Mouse (Mus musculus) intestine, embryonic 16.5 days (tissue): ENCODE measurements around the gene Adora1. TPM values are rescaled to one million over a fixed set of nuclear protein-coding genes. Genes with fewer than 3 reads are reported as not detected.

Experiments used
- ATAC-seq: fragments of 200-750 bp; cut with Nextera tagmentation; 2 replicates; pipeline ENCODE4 v1.8.0; 2017; ENCODE audit warnings: moderate TSS enrichment, moderate library complexity
- H3K27ac ChIP-seq: fragments of 300-500 bp; sonication (generic); 2 replicates; pipeline ENCODE4 v1.5.1; 2014; ENCODE audit warnings: mild to moderate bottlenecking, low read length
- H3K27me3 ChIP-seq: fragments of 300-500 bp; sonication (generic); replicated peaks from 2 replicates; pipeline ENCODE4 v1.6.1; 2014; ENCODE audit warnings: low read length, control low read depth, mixed read lengths; ENCODE audit not compliant: control insufficient read depth, insufficient read depth
- H3K36me3 ChIP-seq: fragments of 300-500 bp; sonication (generic); 2 replicates; pipeline ENCODE4 v1.6.1; 2014; ENCODE audit warnings: low read length, control low read depth; ENCODE audit not compliant: control insufficient read depth, insufficient read depth
- H3K4me1 ChIP-seq: fragments of 300-500 bp; sonication (generic); 2 replicates; pipeline ENCODE4 v1.6.1; 2014; ENCODE audit warnings: low read length, control low read depth, mixed read lengths; ENCODE audit not compliant: control insufficient read depth, insufficient read depth
- H3K4me2 ChIP-seq: fragments of 300-500 bp; sonication (generic); 2 replicates; pipeline ENCODE4 v1.6.1; 2014; ENCODE audit warnings: low read depth, low read length, control low read depth
- H3K4me3 ChIP-seq: fragments of 300-500 bp; sonication (generic); 2 replicates; pipeline ENCODE4 v1.5.1; 2014; ENCODE audit warnings: mild to moderate bottlenecking, low read length
- H3K9ac ChIP-seq: fragments of 300-500 bp; sonication (generic); 2 replicates; pipeline ENCODE4 v1.6.1; 2014; ENCODE audit warnings: low read depth, low read length
- H3K9me3 ChIP-seq: fragments of 300-500 bp; sonication (generic); 2 replicates; pipeline ENCODE4 v1.6.1; 2016; ENCODE audit warnings: low read length, control low read depth; ENCODE audit not compliant: control insufficient read depth
- WGBS: fragments of 180-500 bp; shearing (Covaris S2); extraction: QIAGEN DNeasy Blood & Tissue Kit; methylation state at CpG from one replicate; pipeline ENCODE4 v1.1.7; 2014; 5-methylcytosine and 5-hydroxymethylcytosine counted together
- polyA plus RNA-seq: library from polyadenylated mRNA; unstranded; fragments of >200 nt; fragmentation: Nextera tagmentation; extraction: Ambion mirVana; gene quantifications from 2 replicates; pipeline ENCODE4 v1.2.1, GENCODE M21; 2015

The Adora1 gene
- polyA plus RNA-seq, 1 experiment from 2014 or later = 6.8 TPM

GRCm38 (mm10) chr1:134231681-134232080, 3.5 kb downstream of the Adora1 start:
- no peak overlapping the region for H3K4me2 ChIP-seq
- no peak for ATAC-seq
- no peak overlapping the region for H3K27ac ChIP-seq
- H3K9me3 ChIP-seq = no peaks in the 10 kb centered on the region
- H3K27me3 ChIP-seq = peaks cover 28% of the 10 kb centered on the region
- H3K4me1 ChIP-seq = peaks cover 15% of the 10 kb centered on the region
- H3K36me3 ChIP-seq = no peaks in the 10 kb centered on the region
- no peak overlapping the region for H3K4me3 ChIP-seq
- H3K9ac ChIP-seq = no peak overlapping the region
- WGBS = 73% methylated on average over 3 of the region's 3 CpGs

- Histone ChIP-seq H3K9me3 (no peaks in the 10 kb centered on the region), H3K9ac (no peak overlapping the region), H3K27me3 (peaks cover 24% of the 10 kb centered on the region), H3K4me1 (peaks cover 19% of the 10 kb centered on the region), H3K27ac (no peak overlapping the region), H3K4me2 (no peak overlapping the region), H3K4me3 (no peak overlapping the region), H3K36me3 (no peaks in the 10 kb centered on the region)
- ATAC-seq = no peak
- 86% methylated on average over 3 of the region's 3 CpGs for WGBS
Measured at GRCm38 (mm10) chr1:134231270-134231669, 4.0 kb downstream of the Adora1 start.

- no peak overlapping the region for H3K4me3 ChIP-seq
- H3K27ac ChIP-seq = no peak overlapping the region
- peaks cover 19% of the 10 kb centered on the region for H3K4me1 ChIP-seq
- H3K36me3 ChIP-seq = no peaks in the 10 kb centered on the region
- WGBS = 83% methylated on average over 10 of the region's 10 CpGs
- H3K9ac ChIP-seq = no peak overlapping the region
- no peak for ATAC-seq
- no peak overlapping the region for H3K4me2 ChIP-seq
- no peaks in the 10 kb centered on the region for H3K9me3 ChIP-seq
- peaks cover 24% of the 10 kb centered on the region for H3K27me3 ChIP-seq
Measured at GRCm38 (mm10) chr1:134230638-134231228, 4.5 kb downstream of the Adora1 start.

GRCm38 (mm10) chr1:134229806-134230575, 5.2 kb downstream of the Adora1 start:
- H3K9me3 ChIP-seq = no peaks in the 10 kb centered on the region
- no peak overlapping the region for H3K4me3 ChIP-seq
- peaks cover 17% of the 10 kb centered on the region for H3K27me3 ChIP-seq
- no peak overlapping the region for H3K9ac ChIP-seq
- no peak overlapping the region for H3K27ac ChIP-seq
- no peaks in the 10 kb centered on the region for H3K36me3 ChIP-seq
- no peak overlapping the region for H3K4me2 ChIP-seq
- H3K4me1 ChIP-seq = peaks cover 15% of the 10 kb centered on the region
- ATAC-seq = no peak
- 65% methylated on average over 5 of the region's 5 CpGs for WGBS

GRCm38 (mm10) chr1:134226739-134227138, 8.5 kb downstream of the Adora1 start:
- no peak overlapping the region for H3K4me3 ChIP-seq
- H3K9ac ChIP-seq = no peak overlapping the region
- no peak overlapping the region for H3K27ac ChIP-seq
- H3K36me3 ChIP-seq = no peaks in the 10 kb centered on the region
- no peaks in the 10 kb centered on the region for H3K27me3 ChIP-seq
- no peak overlapping the region for H3K4me2 ChIP-seq
- H3K9me3 ChIP-seq = no peaks in the 10 kb centered on the region
- 60% methylated on average over 8 of the region's 8 CpGs for WGBS
- peak; percentile 82 for ATAC-seq
- peaks cover 11% of the 10 kb centered on the region for H3K4me1 ChIP-seq

GRCm38 (mm10) chr1:134225375-134225774, 9.9 kb downstream of the Adora1 start:
- Histone ChIP-seq H3K4me3 (no peak overlapping the region), H3K27me3 (no peaks in the 10 kb centered on the region), H3K9ac (no peak overlapping the region), H3K4me1 (peaks cover 11% of the 10 kb centered on the region), H3K36me3 (no peaks in the 10 kb centered on the region), H3K9me3 (no peaks in the 10 kb centered on the region), H3K27ac (no peak overlapping the region), H3K4me2 (no peak overlapping the region)
- ATAC-seq = no peak
- 93% methylated on average over 5 of the region's 5 CpGs for WGBS

GRCm38 (mm10) chr1:134224649-134225227, 10.5 kb downstream of the Adora1 start:
- peaks cover 11% of the 10 kb centered on the region for H3K4me1 ChIP-seq
- no peak overlapping the region for H3K9ac ChIP-seq
- H3K9me3 ChIP-seq = no peaks in the 10 kb centered on the region
- no peak overlapping the region for H3K4me3 ChIP-seq
- no peak overlapping the region for H3K4me2 ChIP-seq
- no peak for ATAC-seq
- 84% methylated on average over 12 of the region's 12 CpGs for WGBS
- H3K36me3 ChIP-seq = no peaks in the 10 kb centered on the region
- H3K27me3 ChIP-seq = no peaks in the 10 kb centered on the region
- no peak overlapping the region for H3K27ac ChIP-seq

GRCm38 (mm10) chr1:134222122-134223055, 12.8 kb downstream of the Adora1 start:
- H3K4me3 ChIP-seq = no peak overlapping the region
- no peaks in the 10 kb centered on the region for H3K27me3 ChIP-seq
- no peak overlapping the region for H3K27ac ChIP-seq
- ATAC-seq = peak; percentile 24; the same call in 1 of the 2 replicates
- H3K4me2 ChIP-seq = no peak overlapping the region
- no peaks in the 10 kb centered on the region for H3K36me3 ChIP-seq
- peaks cover 11% of the 10 kb centered on the region for H3K4me1 ChIP-seq
- H3K9me3 ChIP-seq = no peaks in the 10 kb centered on the region
- 50% methylated on average over 8 of the region's 8 CpGs for WGBS
- H3K9ac ChIP-seq = no peak overlapping the region

- Histone ChIP-seq H3K27ac (no peak overlapping the region), H3K4me1 (peaks cover 9% of the 10 kb centered on the region), H3K27me3 (no peaks in the 10 kb centered on the region), H3K4me2 (no peak overlapping the region), H3K4me3 (no peak overlapping the region), H3K36me3 (no peaks in the 10 kb centered on the region), H3K9me3 (no peaks in the 10 kb centered on the region), H3K9ac (no peak overlapping the region)
- no peak for ATAC-seq
- WGBS = 74% methylated on average over 1 of the region's 1 CpGs
Measured at GRCm38 (mm10) chr1:134221172-134221571, 14.1 kb downstream of the Adora1 start.
